Mouse (Mus musculus): ENCODE data around the gene Zfp990. TPM values are rescaled to one million over a fixed set of nuclear protein-coding genes. Genes with fewer than 3 reads are reported as not detected.
"Not testable (repeated sequence)": the region's sequence is repeated elsewhere in the genome, so short reads cannot be mapped to it uniquely, and the experiment has no call there.

Gene Zfp990
- polyA plus RNA-seq, 1 experiment = 0.07 TPM

- not testable (repeated sequence) for H3K36me3 ChIP-seq (ENCODE audit: control insufficient read depth, insufficient read depth); H3ac ChIP-seq (ENCODE audit: control insufficient read depth, insufficient read length); H3K4me3 ChIP-seq; H3K79me2 ChIP-seq (ENCODE audit: control insufficient read depth, insufficient read depth); H3K27me3 ChIP-seq (ENCODE audit: control insufficient read depth, insufficient read depth, insufficient read length); H3K4me2 ChIP-seq (ENCODE audit: low read depth)
These were observed 5.4 kb downstream of the Zfp990 start for GRCm38 (mm10) chr4:145515776-145516565.

DNA sequence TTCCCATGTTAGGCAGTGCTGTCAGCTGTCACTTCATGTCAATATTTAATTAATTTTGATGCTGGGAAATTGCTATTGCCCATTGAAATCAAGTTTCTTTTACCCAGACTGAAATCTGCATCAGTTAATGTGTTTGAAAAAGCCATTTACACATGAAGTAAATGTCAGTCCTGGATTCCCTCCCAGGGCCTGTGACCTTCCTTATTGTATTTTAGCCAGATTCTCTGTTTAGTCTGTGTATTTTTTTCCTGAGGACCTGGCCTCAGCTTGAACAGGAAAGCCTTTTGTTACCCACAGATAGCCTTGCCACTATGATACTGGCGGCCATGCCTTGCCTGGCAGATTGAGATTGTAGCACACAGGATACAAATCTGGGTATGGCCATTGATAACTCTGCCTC is 6.8 kb downstream of the Zfp990 start:
- not testable (repeated sequence) for H3K27me3 ChIP-seq (ENCODE audit: control insufficient read depth, insufficient read depth, insufficient read length); H3K36me3 ChIP-seq (ENCODE audit: control insufficient read depth, insufficient read depth); H3K4me2 ChIP-seq (ENCODE audit: low read depth); H3K79me2 ChIP-seq (ENCODE audit: control insufficient read depth, insufficient read depth); H3ac ChIP-seq (ENCODE audit: control insufficient read depth, insufficient read length); H3K4me3 ChIP-seq

GRCm38 (mm10) chr4:145543861-145544260 is 33.3 kb downstream of the Zfp990 start:
- not testable (repeated sequence) for H3K27me3 ChIP-seq (ENCODE audit: control insufficient read depth, insufficient read depth, insufficient read length); H3K4me2 ChIP-seq (ENCODE audit: low read depth); H3K79me2 ChIP-seq (ENCODE audit: control insufficient read depth, insufficient read depth); H3ac ChIP-seq (ENCODE audit: control insufficient read depth, insufficient read length); H3K36me3 ChIP-seq (ENCODE audit: control insufficient read depth, insufficient read depth); H3K4me3 ChIP-seq

DNA sequence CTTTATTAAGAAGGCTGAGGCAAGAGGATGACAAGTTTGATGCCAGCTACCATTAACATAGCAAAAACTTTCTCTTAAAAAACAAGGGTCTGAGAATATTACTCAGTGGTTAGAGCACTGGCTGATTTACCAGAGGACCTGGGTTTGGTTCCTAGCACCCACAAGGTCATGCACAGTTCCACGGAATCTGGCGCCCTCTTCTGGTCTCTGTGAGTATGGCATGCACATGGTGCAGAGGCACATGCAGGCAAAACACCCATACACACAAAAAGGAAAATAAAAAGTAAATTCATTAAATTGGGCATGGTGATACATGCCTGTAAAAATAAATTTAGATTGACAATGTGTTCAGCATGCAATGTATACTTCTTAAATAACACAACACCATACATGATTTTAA is 34.5 kb downstream of the Zfp990 start:
- not testable (repeated sequence) for H3ac ChIP-seq (ENCODE audit: control insufficient read depth, insufficient read length); H3K36me3 ChIP-seq (ENCODE audit: control insufficient read depth, insufficient read depth); H3K4me2 ChIP-seq (ENCODE audit: low read depth); H3K79me2 ChIP-seq (ENCODE audit: control insufficient read depth, insufficient read depth); H3K27me3 ChIP-seq (ENCODE audit: control insufficient read depth, insufficient read depth, insufficient read length); H3K4me3 ChIP-seq

- H3ac ChIP-seq (ENCODE audit: control insufficient read depth, insufficient read length); H3K79me2 ChIP-seq (ENCODE audit: control insufficient read depth, insufficient read depth); H3K27me3 ChIP-seq (ENCODE audit: control insufficient read depth, insufficient read depth, insufficient read length); H3K36me3 ChIP-seq (ENCODE audit: control insufficient read depth, insufficient read depth); H3K4me3 ChIP-seq; H3K4me2 ChIP-seq (ENCODE audit: low read depth): not testable (repeated sequence)
These were observed 35.3 kb downstream of the Zfp990 start for GRCm38 (mm10) chr4:145545734-145546349.

GRCm38 (mm10) chr4:145546477-145546876 is 35.9 kb downstream of the Zfp990 start:
- H3K4me3 ChIP-seq; H3ac ChIP-seq (ENCODE audit: control insufficient read depth, insufficient read length); H3K4me2 ChIP-seq (ENCODE audit: low read depth); H3K27me3 ChIP-seq (ENCODE audit: control insufficient read depth, insufficient read depth, insufficient read length); H3K79me2 ChIP-seq (ENCODE audit: control insufficient read depth, insufficient read depth); H3K36me3 ChIP-seq (ENCODE audit: control insufficient read depth, insufficient read depth): not testable (repeated sequence)

DNA sequence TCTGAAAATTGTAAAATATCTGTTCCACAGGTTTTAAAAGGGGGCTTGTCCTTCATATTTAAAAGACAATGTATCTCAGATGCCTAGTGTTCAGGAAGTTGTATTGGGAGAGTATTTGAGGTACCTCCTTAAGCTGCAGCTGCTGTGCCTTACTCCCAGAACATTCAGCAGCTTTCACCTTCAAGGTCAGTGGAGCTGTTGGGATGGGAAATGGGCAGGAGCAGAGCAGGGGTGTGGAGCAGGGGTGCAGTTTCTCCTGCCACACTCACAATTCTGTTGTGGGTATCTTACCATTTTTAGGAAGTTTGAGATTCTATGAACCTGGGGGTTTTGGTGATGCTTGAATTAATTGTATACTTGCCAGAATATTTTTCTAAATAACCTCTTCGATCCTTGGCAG is 46.1 kb downstream of the Zfp990 start:
- Histone ChIP-seq H3K4me2 (ENCODE audit: low read depth) (no peak overlapping the region), H3ac (ENCODE audit: control insufficient read depth, insufficient read length) (no peak overlapping the region), H3K4me3 (no peak overlapping the region), H3K79me2 (ENCODE audit: control insufficient read depth, insufficient read depth) (no peaks in the 10 kb centered on the region), H3K27me3 (ENCODE audit: control insufficient read depth, insufficient read depth, insufficient read length) (no peaks in the 10 kb centered on the region), H3K36me3 (ENCODE audit: control insufficient read depth, insufficient read depth) (no peaks in the 10 kb centered on the region)
- TF ChIP-seq SRF (IDR thresholded peaks at IDR 0.05; ENCODE audit: control insufficient read depth, insufficient read length, low read depth) (no peak), MAX (IDR thresholded peaks at IDR 0.05; ENCODE audit: low read depth) (no peak), TCF12 (IDR thresholded peaks at IDR 0.05; ENCODE audit: insufficient read depth, poor library complexity, severe bottlenecking) (no peak), CEBPB (IDR thresholded peaks at IDR 0.05; ENCODE audit: insufficient read depth, poor library complexity, severe bottlenecking) (no peak), TCF3 (IDR thresholded peaks at IDR 0.05; ENCODE audit: insufficient read length, low read depth) (no peak), POLR2AphosphoS2 (IDR thresholded peaks at IDR 0.05; ENCODE audit: insufficient read length, low read depth) (no peak), REST (IDR thresholded peaks at IDR 0.05; ENCODE audit: insufficient read depth, insufficient read length) (no peak), MYOD1 (IDR thresholded peaks at IDR 0.05; ENCODE audit: control insufficient read depth in 1 of 3, insufficient read length in 2 of 3, low read depth in 2 of 3) (no peak), E2F4 (IDR thresholded peaks at IDR 0.05; ENCODE audit: insufficient read depth) (no peak), MYOG (IDR thresholded peaks at IDR 0.05; ENCODE audit: control insufficient read depth in 1 of 3, insufficient read depth in 1 of 3, insufficient read length in 2 of 3, low read depth in 2 of 3) (no peak), USF1 (IDR thresholded peaks at IDR 0.05; ENCODE audit: low read depth) (no peak), POLR2A (IDR thresholded peaks at IDR 0.05; ENCODE audit: insufficient read length, low read depth) (no peak)
